Mouse (Mus musculus) spleen, adult 2 months (tissue): ENCODE data around the gene Srek1.

ENCODE experiments used
- CTCF ChIP-seq: fragments of 200-500 bp; IDR thresholded peaks from 2 replicates; pipeline ENCODE4 v1.5.1; 2011; ENCODE audit warnings: mild to moderate bottlenecking, inconsistent platforms; ENCODE audit not compliant: insufficient read depth, insufficient read length, insufficient replicate concordance; ENCODE audit errors: extremely low read depth
- POLR2A ChIP-seq: fragments of 200-500 bp; IDR thresholded peaks from 2 replicates; pipeline ENCODE4 v1.6.1; 2011; ENCODE audit warnings: low read depth, low read length, inconsistent platforms

GRCm38 (mm10) chr13:103774119-103774757 lies at the start of gene Srek1:
- TF ChIP-seq CTCF (no peak), POLR2A (peak; percentile 30; the same call in 1 of the 2 replicates)
